26 mouse cellular contexts compared by ENCODE assay signal in the genomic region with DNA sequence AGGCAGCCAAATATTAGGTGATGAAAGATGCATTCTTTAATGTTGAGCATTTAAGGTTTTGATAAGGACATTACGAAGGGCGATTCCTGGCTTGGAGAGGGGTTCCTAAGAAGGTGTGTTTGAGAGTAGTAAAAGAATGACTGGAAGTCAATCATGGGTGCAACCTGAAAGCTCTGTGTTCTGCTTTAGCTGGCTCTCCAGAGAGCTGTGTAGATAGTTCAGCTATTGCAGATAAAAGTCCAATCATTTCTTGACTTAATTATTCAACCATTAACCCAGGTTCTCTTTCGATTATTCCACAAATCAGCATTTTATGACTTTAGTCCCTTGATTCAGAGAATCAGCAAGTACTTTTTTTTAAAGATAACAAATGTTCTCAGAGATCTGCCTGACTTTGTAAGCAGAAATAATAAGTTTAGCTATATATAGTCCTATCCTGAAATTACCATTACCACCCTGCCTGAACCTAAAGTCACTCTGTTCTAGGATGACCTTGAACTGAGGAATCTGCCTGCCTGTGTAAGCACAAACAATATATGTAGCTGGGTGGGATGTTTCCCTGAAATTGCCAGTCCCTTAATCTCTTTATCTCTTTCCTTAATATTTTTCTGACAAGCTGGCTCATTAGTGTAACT. TPM values are rescaled to one million over a fixed set of nuclear protein-coding genes. Genes with fewer than 3 reads are reported as not detected.
DNase-seq lines count a peak whose midpoint lies in the region; TF ChIP-seq lines count a peak whose summit lies in the region.
"Had no signal": no experiment of that assay in that cellular context is flagged by ENCODE, and none has a peak within 500 bp of the region (broad histone marks: within the 10 kb centered on the region; RNA-seq: fewer than 3 reads in every experiment).

No protein-coding gene starts in this region.

- no peak overlapping the region for H3K9ac ChIP-seq in liver, adult 2 months (ENCODE audit: low read depth, low read length)
- H3K9ac ChIP-seq: embryonic facial prominence, embryonic 13.5 days; forebrain, embryonic 13.5 days; heart, embryonic 13.5 days; hindbrain, embryonic 13.5 days had no signal

- TF ChIP-seq CTCF in liver, adult 2 months (IDR thresholded peaks at IDR 0.05; ENCODE audit: low read depth, low read length) = no peak

- no peak for TF ChIP-seq POLR2A in liver, adult 2 months (IDR thresholded peaks at IDR 0.05; ENCODE audit: extremely low read depth, insufficient read depth, low read length)

- H3K4me1 ChIP-seq in liver, adult 2 months (ENCODE audit: control insufficient read depth, insufficient read depth, low read length) = peaks cover 7% of the 10 kb centered on the region; the same call in 1 of the 2 replicates
- H3K4me1 ChIP-seq: embryonic facial prominence, embryonic 13.5 days; forebrain, embryonic 13.5 days; heart, embryonic 13.5 days; hindbrain, embryonic 13.5 days had no signal

- peak; percentile 45 for DNase-seq in kidney, adult 11 months
- DNase-seq in kidney, adult 18-20 months = no peak
- peak; percentile 86 for DNase-seq in liver, adult 2 months (ENCODE audit: extremely low read depth, low read depth, low spot score)
- DNase-seq in liver = no peak
- peak; percentile 12 to 40 for DNase-seq in kidney, postnatal 25 days
- DNase-seq in embryo, embryonic 10.5 days (ENCODE audit: low spot score) = no peak
- DNase-seq in thymus, postnatal 4 days = no peak
- DNase-seq: adrenal gland, postnatal 14 days; cerebellum, adult 11-12 months; cerebellum, adult 9-10 months; cerebellum, postnatal 25 days; gastrocnemius, postnatal 36 days; heart, adult 11 months had no signal

- WGBS in liver, adult 2 months = 27% methylated on average over 3 of the region's 3 CpGs

- H3K4me3 ChIP-seq in liver, adult 2 months (ENCODE audit: insufficient read depth, low read depth, low read length) = peak overlapping the region; percentile 16; the same call in 1 of the 2 replicates
- H3K4me3 ChIP-seq: embryonic facial prominence, embryonic 13.5 days; forebrain, embryonic 13.5 days; heart, embryonic 13.5 days; hindbrain, embryonic 13.5 days had no signal

- H3K79me2 ChIP-seq in liver, adult 2 months (ENCODE audit: control insufficient read depth, insufficient read depth, low read length) = no peaks in the 10 kb centered on the region

- H3K36me3 ChIP-seq in liver, adult 2 months (ENCODE audit: control insufficient read depth, insufficient read depth, low read length) = no peaks in the 10 kb centered on the region
- H3K36me3 ChIP-seq: embryonic facial prominence, embryonic 13.5 days; heart, embryonic 13.5 days; hindbrain, embryonic 13.5 days had no signal

- no peaks in the 10 kb centered on the region for H3K27me3 ChIP-seq in liver, adult 2 months (ENCODE audit: control insufficient read depth, insufficient read depth, low read length)
- H3K27me3 ChIP-seq: CH12.LX; embryonic facial prominence, embryonic 13.5 days; forebrain, embryonic 13.5 days; heart, embryonic 13.5 days; hindbrain, embryonic 13.5 days; Patski had no signal

- peak overlapping the region; percentile 63 for H3K27ac ChIP-seq in liver, adult 2 months (replicated peaks; ENCODE audit: insufficient read depth, low read depth, low read length)
- H3K27ac ChIP-seq: embryonic facial prominence, embryonic 13.5 days; forebrain, embryonic 13.5 days; heart, embryonic 13.5 days; hindbrain, embryonic 13.5 days had no signal

RNA-seq across cellular contexts. Expression of a gene that starts 25.7 kb away (rescaled TPM):
- not detected in 2 replicates for total RNA-seq in liver, adult 2 months (2014; rRNA removed)
- not detected in 2 replicates for polyA plus RNA-seq in liver, adult 2 months (2012; rRNA removed)
- total RNA-seq: adrenal gland, adult 18-20 months; adrenal gland, postnatal 14 days; CH12.LX; gastrocnemius, adult 8-10 months; gastrocnemius, postnatal 36 days; hematopoietic stem cell, adult 5-6 weeks had no signal
- polyA plus RNA-seq: activated CD4-positive, CD25-positive, alpha-beta regulatory T cell, adult 4 months; C2C12; cortical plate, adult 2 months; forebrain, embryonic 13.5 days; heart, embryonic 13.5 days; heart, postnatal 0 days; hindbrain, embryonic 13.5 days; Patski had no signal

RNA-seq across cellular contexts. Expression of a gene that starts 30.3 kb away (rescaled TPM):
- total RNA-seq in liver, adult 2 months (2014; rRNA removed) = not detected in 2 replicates
- polyA plus RNA-seq in liver, adult 2 months (2012; rRNA removed) = not detected in 2 replicates
- total RNA-seq: adrenal gland, adult 18-20 months; adrenal gland, postnatal 14 days; CH12.LX; gastrocnemius, adult 8-10 months; gastrocnemius, postnatal 36 days; hematopoietic stem cell, adult 5-6 weeks had no signal
- polyA plus RNA-seq: activated CD4-positive, CD25-positive, alpha-beta regulatory T cell, adult 4 months; C2C12; cortical plate, adult 2 months; embryonic facial prominence, embryonic 13.5 days; forebrain, embryonic 13.5 days; heart, embryonic 13.5 days; heart, postnatal 0 days; hindbrain, embryonic 13.5 days; Patski had no signal

RNA-seq across cellular contexts. Expression of a gene that starts 32.3 kb away (rescaled TPM):
- 3.0 and 3.7 TPM in 2 replicates for total RNA-seq in liver, adult 2 months (2014; rRNA removed)
- 0.05 and 1.4 TPM in 2 replicates for polyA plus RNA-seq in liver, adult 2 months (2012; rRNA removed)
- total RNA-seq: adrenal gland, adult 18-20 months; CH12.LX; gastrocnemius, adult 8-10 months; gastrocnemius, postnatal 36 days; hematopoietic stem cell, adult 5-6 weeks had no signal
- polyA plus RNA-seq: activated CD4-positive, CD25-positive, alpha-beta regulatory T cell, adult 4 months; C2C12; cortical plate, adult 2 months; embryonic facial prominence, embryonic 13.5 days; forebrain, embryonic 13.5 days; heart, embryonic 13.5 days; heart, postnatal 0 days; hindbrain, embryonic 13.5 days had no signal

RNA-seq across cellular contexts. Expression of a gene that starts 34.3 kb away (rescaled TPM):
- not detected in 2 replicates for total RNA-seq in liver, adult 2 months (2014; rRNA removed)
- not detected in 2 replicates for polyA plus RNA-seq in liver, adult 2 months (2012; rRNA removed)
- total RNA-seq: adrenal gland, adult 18-20 months; adrenal gland, postnatal 14 days; CH12.LX; gastrocnemius, adult 8-10 months; gastrocnemius, postnatal 36 days; hematopoietic stem cell, adult 5-6 weeks had no signal
- polyA plus RNA-seq: activated CD4-positive, CD25-positive, alpha-beta regulatory T cell, adult 4 months; C2C12; cortical plate, adult 2 months; forebrain, embryonic 13.5 days; heart, embryonic 13.5 days; heart, postnatal 0 days; hindbrain, embryonic 13.5 days; Patski had no signal

Comparison
In these comparisons a context has a peak if more than half of its experiments do, and no peak if none do; other contexts are left out.
1. DNase-seq: peak in kidney, adult 11 months (single experiment), liver, adult 2 months (single experiment) and kidney, postnatal 25 days (2 of 2); none in kidney, adult 18-20 months (single experiment), liver (single experiment), embryo, embryonic 10.5 days (single experiment) and thymus, postnatal 4 days (single experiment).